Mouse (Mus musculus) layer of hippocampus, adult 9-10 months (tissue): ENCODE results near the gene Prkcd.
A peak's percentile ranks its signal among the peaks of the same experiment; 100 is the strongest.

Experiments
- DNase-seq: peaks from one replicate; pipeline ENCODE4 v3.0.0; 2022; ENCODE audit warnings: low spot score

Prkcd gene

DNA sequence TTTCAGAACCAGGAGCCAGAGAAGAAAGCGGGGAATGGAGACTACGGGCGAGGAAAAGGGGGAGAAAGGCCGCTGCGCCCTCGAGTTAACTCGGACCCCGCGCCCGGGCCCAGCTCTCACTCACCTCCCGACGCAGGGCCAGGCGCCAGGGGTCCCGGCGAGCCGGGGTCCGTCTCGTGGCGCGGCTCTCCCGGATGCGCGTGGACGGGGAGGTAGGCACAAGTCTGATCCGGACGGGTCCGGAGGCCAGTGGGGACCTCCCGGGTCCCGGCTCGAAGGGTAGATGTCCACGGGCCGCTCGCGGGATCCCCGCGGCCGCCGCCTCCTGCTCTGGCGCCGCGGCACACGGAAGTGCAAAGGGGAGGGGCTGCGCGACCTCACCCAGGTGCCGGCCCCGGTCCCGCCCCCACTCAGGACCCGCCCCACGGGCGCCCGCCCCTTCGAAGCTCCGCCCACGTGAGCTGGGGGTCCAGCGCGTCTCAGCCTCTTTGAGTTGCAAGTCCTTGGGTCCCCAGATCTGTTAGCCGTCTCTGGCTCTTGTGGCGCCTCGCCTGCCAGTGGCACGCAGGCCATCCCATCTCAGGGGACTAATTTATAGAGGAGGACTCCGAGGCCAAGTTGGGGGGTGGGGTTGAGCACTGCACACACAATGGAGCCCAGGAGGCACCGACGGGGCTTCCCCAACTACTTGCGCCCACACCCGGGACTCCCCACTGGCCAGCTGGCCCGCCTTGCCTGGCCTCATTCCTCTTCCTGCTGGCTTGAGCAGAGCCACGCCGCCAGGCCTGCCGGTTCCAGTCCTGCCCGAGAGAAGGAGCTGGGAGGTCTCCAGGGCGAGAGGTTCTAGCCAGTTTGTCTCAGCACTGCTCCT, at the start of gene Prkcd:
Gene Prkcd, minus strand, starts transcription at position 355 of the 871 bp plus-strand sequence.
- no peak for DNase-seq

DNA sequence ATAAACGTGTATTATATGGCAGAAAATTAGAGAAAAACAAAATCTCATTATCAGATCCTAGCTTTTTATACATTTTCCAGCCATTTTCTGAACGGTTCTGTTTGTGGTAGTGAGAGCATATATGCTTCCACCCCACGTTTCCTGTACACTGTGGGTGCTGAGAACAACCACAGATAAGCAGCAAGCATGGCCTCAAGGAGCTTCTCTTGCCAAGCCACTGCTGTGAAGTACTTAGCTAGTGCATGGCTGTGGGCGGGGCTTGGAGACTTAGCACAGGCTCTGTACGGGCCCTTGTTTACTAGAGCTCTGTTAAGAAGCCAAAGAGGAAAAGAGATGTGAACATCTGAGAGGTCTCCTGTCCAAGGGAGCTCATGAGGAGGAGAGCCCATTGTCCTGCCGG, 48.9 kb upstream of the Prkcd start:
- no peak for DNase-seq

DNA sequence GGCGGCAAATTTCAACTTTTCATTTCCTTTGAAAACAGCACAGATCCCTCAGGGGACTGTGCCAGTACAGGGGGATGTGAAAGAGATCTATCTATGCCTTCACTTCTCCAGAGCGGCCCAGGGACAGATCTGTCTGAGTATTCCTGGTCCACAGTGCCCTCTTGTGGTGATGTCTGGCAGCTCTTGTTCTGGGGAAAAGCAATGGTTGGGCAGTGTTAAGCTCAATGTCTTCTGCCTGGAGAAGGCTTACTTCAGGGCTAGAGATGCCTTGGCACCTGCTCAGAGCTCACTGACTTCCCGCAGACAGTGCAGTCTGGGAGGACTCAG, 45.9 kb upstream of the Prkcd start:
- peak; percentile 93 for DNase-seq

DNA sequence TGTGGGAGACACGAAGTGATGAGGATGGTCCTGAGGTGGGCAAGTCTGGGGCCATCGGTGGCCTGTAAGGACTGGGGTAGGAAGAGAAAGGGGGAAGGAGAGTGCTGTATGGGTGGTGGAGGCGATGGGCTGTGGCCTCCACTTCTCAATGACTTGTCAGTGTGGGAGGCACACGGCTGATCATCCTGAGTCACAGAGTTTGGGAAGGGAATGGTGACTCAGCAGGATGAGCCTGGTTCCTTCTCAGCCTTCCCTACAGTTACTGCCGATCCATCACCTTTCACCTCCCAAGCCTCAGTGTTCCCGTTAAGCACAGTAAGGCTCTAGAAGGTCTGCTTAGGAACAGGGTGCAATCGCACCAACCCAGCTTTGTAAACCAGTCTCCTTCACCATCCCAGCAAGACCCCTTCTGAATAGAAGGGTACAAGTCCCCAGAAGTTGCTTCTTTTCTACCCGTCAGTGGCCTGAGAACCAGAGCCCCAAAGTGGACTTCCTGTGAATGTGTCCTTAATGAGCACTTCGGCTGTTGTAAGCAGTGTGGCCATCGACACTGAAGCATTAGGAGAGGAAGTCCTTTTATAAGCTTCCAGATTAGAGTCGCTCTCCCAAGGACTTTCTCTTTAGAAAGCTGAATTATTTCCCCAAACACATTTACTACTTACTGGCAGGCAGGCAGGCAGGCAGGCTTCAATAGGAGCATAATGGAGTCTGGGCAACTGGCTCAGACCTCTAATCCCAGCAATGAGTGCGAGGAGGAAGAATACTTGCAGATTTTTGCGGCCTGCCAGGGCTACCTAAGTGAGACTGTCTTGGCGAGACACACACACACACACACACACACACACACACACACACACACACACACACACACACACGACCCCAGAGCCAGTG, 45.3 kb upstream of the Prkcd start:
- no peak for DNase-seq

DNA sequence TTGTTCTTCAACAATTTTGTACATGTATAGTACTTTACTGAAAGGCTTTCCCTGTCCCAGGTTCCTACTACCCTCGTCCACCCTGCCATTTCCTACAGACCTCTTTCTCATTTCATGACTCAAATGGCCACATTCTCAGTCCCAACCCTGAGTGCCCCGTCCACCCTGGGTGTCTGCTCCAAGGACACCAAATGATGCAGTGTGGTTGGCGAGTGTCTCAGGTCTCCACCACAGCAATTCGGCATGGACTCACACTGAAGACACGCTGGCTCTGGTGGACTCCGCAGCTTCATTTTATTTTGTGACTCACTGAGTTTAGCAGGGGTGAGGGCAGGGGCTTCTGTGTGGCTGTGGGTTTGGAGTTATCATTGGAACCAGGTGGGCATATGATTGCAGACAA, 44.2 kb upstream of the Prkcd start:
- no peak for DNase-seq

DNA sequence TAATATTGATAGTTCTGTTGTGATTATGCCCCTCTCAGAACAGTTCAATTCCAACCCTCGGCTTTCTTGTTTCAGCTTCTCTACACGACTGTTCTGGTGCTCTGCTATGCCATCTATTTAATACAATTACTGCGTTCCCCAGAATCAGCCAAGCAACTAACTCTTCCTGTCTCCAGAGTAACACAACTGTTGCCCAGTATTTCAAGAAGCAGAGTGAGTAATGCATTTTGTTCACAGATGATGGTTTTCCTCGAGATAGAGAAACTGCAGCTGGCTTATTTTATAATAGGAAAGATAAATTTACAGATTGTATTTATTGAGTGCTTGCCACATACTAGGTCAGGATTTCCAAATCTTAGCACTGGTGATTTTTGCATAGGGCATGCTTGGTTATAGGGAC, 40.6 kb upstream of the Prkcd start:
- DNase-seq: no peak

DNA sequence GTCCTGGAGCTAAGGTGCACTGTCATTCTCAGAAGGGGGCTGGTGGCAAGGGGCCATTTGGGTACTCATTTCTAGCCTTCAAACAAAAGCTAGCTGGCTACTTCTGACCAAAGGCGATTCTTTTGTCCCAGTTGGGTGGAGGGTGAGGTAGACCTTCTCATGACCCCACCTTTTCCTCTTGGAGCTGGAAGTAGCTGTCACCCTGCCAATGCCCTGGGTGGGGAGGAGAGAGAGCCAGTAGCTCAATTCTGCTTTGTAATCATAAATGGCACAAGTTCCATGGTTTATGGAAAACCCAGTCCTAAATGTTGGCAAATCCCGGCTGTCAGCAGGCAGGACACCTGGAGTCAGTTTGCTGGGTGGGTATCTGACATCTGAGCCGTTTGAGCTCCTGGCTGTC, 40.1 kb upstream of the Prkcd start:
- no peak for DNase-seq

DNA sequence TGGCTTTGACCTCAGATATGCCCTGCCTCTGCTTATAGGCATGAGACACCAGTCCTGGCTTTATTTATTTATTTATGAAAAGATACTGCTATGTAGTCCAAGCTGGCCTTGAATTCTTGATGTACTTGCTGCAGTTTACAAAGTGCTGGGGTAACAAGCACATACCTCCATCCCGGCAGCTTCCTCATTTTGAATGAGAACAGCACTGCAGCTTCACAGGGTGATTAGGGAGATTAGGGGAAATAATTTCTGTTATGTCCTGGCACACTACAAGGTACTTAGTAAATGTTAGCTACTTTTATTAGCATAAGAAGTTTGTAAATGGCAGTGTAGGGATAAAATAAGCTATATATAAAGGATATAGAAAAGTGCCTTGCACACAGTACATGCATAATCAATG, 29.5 kb upstream of the Prkcd start:
- no peak for DNase-seq

DNA sequence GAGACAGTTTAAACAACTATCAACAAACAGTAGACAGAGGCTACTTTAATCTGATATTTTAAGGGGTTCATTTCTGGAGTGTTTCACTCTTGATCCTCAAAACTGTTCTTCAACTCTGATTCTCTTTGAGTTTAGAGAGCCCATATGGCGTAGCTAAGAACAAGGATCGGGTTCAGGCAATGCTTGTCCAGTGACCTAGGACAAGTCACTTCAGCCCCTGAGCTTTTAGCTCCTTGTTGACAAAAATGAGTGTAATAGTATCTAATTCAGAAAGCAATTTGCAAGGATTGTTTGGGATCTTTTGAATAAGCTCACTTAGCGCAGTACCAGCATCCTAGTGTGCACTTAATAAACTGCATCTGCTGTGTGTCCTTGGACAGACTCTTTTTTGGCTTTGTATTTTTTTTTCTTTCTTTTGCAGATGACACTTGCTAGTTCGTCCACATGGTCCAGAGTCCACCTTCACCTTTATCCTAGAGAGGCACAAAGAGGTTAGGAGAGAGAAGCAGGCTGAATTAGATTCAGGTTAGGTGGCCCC, 28.8 kb upstream of the Prkcd start:
- no peak for DNase-seq

DNA sequence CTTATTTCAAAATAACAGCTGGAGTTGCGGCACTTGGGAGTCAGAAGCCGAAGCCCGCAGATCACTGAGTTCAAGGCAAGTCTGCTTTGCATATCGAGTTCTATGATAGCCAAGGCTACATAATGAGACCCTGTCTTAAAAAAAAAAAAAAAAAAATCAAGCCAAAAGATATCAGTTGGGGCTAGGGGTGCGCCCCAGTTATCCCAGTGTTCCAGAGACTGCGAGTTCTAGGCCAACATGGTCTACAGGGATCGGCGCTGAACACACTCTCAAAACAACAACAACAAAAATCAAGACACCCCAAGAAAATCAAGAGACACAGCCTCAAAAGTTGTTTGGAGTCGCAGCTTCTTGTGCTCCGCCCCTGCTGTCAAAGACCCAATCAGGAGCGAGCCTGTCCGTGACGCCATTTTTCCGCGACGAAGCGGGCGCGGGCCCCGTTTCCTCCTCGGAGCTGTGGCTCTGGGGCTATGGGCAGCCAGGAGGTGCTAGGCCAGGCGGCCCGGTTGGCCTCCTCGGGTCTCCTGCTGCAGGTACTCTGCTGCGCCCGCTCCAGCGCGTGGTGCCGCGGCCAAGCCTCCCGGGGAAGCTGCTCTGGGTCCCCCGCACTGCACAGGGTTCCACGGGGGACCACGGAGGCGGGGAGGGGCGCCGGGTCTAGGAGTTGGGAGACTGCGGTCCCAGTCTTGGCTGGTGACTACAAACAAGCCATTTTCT, 28.1 kb upstream of the Prkcd start, which contains the start of gene Rft1:
Gene Rft1, plus strand, starts transcription at position 418 of the 717 bp plus-strand sequence.
- DNase-seq: peak; percentile 96

DNA sequence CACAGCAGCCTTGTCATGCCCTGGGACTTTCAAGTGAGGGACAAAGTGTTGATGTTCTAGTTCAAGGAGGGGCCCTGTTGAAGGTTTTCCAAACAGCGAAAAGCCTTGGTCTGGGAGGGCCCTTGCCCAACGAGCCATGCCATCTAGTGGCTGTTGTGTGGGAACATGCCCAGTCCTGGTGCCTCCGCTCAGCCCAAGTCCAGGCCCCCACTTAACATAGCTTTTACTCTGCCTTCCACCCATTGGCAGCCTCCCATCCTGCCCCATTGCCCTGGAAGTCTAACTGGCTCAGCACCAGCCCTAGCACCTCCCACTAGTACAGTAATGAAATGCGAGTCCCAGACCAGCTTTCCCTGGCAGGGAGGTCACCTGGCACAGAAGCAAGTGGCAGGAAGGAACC, 25.0 kb upstream of the Prkcd start:
- no peak for DNase-seq

DNA sequence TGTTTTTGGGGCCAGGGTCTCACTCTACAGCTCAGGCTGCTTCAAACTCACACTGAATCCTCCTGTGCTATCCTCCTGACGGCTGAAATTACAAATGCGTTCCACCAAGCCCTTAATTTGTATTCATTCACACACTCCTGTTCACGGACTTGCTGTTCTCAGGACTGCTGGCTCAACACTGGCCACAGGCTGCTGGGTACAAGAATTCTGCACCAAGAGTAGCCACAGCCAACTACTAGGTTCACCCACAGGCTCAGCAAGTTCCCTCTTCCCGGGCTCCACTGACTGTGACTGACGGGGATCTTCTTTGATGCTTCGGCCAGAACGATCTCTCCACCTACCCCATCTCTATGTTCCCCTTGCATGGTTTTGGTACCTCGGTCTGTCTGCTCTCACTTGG, 23.7 kb upstream of the Prkcd start:
- DNase-seq: no peak

DNA sequence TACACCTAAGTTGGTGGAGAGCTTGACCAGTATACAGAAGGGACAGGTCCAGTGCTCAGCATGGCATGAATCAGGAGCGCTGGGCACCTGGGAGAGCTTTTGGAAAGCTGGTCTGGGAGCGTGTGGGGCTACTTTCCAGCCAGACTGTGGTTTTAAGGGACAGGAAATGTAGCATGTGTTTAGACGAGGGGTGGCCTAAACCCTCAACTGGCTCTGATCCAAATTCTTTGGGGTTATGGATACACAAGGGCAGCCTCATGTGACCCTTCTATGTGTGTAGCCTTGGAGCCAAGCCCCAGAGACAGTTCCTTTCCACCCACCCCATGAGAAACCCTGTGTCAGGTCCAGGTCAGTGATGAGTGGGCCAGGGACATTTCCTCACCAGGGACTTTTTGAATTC, 22.5 kb upstream of the Prkcd start:
- no peak for DNase-seq

DNA sequence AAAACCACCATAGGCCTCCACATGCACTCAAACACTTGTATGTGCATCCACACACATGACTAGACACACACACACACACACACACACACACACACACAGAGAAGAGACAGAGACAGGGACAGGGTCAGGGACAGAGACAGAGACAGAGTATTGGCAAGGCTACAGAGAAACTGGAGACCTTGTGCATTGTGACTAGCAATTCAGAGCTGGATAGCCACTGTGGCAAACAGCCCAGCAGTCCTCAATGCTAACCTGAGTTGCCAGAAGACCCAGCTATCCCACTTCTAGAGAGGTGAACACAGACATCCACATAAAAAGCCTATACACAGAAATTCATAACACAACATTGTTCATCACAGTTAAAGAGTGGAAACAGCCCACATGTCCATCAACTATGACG, 20.5 kb upstream of the Prkcd start:
- no peak for DNase-seq

DNA sequence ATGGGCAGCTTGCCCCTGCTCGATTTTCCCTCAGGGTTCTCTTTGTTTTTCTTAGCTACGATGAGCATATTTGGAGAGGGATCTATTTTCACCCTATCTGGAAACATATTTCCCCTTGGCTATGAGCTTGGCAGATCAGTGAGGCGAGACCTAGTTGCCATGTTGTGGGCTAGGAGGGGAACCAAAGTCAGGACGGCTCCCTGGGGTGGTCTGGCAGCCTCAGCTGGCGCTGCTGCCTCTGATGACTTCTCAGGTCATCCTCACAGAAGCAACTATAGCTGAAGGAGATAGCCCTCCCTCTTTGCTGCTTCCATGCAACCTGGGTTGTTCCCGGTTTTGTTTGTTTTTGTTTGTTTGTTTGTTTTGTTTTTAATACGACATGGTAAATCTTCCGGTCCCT, 19.1 kb upstream of the Prkcd start:
- no peak for DNase-seq

DNA sequence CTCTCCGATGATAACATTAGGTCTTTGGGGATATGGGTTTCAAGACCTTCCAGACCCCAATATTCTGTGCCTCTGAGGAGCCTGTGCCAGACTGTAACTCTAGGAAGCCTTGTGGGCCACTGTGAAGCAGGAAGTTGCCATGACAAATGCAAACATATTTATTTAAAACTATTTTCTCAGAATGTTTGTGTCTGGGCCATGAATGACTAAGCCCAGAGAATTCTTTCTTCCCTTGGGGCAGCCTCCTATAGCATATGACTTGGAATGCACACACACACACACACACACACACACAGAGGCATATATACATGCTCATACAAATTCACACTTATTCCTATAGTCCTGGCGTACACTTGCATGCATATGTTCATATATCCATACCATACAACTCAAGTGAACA, 18.0 kb upstream of the Prkcd start:
- no peak for DNase-seq

DNA sequence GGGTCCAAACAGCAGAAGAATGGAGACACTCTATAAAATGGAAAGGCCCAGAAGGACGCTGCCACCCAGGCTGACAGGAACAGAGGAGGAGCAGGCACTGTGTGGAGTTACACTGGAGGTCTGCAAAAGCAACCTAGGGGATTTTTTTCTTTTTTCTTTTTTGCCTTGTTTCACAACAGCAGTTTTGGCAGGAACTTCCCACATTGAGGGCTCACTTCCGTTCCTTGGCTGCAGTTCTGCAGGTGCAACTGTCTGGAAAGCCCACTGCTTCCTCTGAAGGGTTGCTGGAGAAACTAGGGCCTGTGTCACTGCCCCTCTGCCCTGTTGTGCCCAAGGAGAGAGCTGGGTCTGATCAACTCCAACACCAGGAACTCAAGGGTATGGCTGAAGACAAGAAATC, 15.7 kb upstream of the Prkcd start:
- DNase-seq: no peak

DNA sequence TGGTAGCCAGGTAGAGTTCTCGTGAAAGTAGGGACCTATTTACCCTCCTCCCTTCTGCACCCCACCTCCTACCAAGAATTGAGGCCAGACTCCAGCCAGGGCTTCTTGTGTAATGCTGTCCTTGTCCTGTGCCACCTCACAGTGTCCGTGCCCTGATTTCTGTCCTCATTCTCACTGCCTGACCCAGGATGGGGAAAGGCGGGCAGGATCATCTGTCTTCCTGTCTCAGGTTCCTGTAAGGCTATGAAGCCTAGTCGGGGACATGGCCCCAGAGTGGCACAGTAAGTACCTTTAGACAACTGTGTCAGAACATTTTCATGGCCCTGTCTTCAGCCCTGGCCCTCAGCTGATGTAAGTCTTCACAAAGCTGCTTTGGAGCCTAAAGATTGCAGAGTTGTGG, 12.7 kb upstream of the Prkcd start:
- DNase-seq: no peak

DNA sequence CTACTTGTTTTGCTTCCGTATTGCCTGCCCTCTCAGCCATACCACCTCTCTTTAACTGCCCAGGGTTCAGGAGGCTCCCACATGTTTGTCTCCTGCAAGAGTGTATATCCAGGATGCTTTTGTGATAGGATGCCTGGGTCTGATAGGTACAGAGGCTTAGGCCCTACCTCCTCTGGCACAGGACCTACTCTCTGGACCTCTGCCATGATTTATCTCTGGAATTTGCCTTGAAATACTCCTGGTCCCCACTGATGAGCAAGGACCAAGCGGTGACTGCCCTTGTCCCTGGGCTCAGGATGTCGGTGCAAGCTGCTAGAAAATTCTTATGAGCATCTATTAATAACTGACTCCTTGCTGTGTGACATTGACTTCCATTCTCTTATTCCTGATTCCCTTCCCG, 12.0 kb upstream of the Prkcd start:
- no peak for DNase-seq

DNA sequence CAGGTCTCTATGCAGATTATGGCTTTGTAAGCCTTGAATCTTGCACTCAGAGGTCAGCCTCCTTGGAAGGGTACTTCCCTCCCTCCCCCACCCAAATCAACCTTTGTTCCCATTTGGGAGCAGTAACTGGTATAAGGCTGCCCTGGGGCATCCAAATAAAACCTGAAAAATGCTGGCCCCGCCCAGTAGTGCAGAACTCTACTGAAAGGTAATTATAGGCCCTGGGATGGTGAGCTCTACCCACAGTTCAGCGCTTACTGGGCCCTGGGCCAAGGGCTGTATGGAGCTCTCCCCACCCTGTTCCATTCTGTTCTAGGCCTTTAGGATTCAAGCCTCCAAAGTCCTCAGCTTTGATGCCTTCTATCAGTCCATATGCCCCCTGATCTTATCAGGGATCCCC, 11.1 kb upstream of the Prkcd start:
- no peak for DNase-seq

DNA sequence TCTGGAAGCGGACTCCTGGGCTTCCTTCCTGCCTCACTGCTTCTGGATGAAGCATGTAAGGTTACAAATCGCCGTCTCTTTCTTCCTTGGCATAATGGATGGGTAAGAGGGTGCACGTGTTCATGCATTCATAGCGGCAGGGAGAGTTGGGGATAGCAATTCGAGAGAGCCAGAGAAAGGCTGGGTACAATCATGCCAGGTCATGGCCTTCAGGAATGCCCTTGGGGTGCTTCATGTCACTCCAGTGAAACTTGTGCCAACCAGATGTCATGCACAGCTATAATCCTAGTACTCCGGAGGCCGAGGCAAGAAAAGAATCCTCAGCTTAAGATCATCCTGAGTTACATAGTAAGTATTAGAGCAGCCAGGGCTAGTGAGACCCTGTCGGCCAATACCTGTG, 10.5 kb upstream of the Prkcd start:
- DNase-seq: no peak

DNA sequence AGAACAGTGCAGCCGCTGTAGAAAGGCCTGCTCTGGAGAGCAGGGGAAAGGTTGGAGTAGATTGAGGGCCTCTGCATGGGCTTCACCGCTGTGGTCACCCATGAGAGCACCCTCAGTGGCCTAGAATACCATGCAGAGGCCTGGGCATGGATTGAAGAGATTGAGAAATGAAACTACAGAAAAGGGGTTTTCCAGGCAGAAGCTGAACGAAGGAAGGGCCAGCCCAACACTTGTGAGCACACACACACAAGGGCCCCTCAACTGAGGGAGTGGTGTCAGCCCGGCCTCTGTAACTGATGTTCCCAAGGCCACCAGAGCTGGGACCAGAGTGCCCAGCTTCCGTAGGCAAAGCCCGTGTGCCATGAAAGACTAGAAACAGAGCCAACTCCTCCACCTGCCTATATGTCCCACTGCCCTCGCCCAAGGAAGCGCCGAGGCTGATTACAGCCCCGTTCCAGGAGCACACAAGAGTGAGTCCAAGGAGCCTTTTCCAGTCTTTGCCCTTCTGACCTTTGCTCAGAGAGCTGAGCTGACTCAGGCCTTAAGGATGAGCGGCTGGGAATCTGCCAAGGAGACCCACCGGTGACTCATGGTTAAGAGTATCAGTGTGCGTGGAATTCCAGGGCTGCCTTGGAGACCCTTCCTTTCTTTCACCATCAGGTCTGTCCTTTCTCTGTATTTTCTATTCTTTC, 9.4 kb upstream of the Prkcd start:
- no peak for DNase-seq
